Mouse (Mus musculus): ENCODE measurements around the gene Haus3.
A peak's percentile ranks its signal among the peaks of the same experiment; 100 is the strongest.

Gene Haus3

DNA sequence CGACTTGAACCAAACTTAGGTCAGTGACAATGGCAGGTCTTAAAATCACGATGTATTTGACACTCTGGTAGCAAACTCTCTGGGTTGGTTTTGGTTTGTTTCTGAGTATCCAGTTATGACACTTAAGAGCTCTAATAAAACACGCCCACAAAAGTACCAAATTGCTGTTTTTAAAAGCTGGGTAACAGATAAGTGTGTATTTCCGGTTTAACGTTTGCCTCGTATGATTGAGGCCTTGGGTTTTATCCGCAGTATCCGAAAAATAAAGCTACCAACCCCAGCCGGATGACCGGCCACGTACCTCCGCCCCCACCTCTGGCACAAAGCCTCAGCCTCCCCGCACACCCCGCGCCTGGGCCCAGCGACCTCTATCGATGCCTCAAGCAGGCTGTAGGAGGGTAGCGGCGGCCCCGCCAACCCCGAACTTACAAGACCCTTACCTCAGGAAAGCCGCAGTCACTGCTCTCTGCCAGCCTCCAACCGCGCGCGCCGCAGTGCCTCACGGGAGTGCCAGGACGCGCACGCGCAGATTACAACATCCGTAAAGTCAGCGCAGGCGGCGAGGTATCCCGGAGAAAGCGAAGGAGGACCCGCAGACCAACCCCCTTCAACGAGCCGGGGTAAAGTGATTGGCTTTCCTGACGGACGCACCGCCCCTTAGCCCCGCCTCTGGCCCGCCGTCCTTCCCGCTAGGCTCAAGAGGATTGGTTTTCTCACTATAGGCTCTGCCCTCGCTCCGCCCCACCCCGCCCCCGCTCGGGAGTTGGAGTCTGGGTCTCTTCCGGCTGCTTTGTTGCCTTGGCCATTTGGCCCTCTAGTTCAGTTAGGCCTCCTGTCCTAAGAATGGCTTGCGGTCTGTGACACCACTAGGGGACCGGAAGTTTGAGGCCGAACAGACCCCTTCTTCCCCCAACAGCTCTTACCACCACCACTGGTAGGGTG lies at the start of gene Haus3, which contains the start of gene Poln:
Haus3 (minus strand) TSS at position 578 of the 942 bp plus-strand sequence.
Poln (minus strand) TSS at position 499 of the 942 bp plus-strand sequence.
- peak; percentile 96 for DNase-seq (ENCODE audit: low read depth)

DNA sequence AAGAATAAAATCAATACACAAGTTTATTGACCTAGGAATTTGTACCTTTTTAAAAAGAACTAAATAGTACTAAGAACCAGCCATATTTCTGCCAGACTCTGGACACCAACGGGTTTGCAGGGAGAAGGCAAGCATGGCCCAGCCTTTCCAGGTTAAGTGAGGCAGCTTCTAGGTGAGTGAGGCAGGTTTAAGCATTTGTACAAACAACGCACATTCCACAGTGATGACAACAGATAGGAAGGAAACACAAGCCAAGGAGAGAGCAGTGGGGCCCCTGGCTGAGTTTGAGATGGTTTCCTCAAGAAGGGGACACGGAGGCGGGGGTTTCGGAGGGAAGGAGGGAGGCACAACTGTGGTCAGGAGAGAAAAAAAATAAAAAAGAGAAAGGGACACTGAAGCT lies 49.3 kb upstream of the Haus3 start:
- DNase-seq (ENCODE audit: low read depth) = no peak

DNA sequence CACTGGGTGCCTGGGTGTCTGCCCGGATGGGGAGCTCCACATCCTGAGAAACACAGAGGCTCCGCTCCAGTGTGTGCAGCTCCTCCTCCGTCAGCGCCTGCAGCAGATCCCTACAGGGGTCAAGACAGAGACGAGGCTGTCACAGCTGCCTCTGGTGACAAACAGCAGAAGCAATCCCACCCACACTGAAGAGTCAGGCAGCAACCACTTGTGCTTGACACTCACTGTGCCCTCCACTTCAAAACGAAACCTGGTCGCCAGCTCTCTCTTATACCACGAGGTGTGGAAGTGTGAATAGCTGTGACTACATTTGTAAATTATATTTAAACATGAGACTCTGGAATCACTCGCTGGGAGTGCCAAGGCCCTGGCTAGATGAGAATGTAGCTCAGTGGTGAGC lies 48.4 kb upstream of the Haus3 start:
- no peak for DNase-seq (ENCODE audit: low read depth)

DNA sequence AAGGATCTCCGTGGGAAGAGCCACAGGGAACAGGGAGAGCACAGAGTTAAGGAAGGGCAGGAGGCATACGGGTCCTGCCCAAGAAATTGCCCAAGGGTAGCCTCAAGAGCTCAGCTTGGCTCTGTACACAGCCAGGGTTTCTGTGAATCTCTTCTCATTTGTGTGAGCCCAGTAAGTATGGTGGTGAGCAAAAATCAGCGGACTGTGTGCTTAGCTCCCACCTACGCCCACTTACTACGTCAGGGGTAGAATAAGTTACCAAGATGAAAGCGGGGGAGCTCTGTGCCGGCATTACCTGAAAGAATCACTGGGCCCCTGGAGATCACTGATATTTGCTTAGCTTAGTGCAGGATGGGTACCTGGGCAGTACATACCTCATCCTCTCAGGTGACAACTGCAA lies 46.7 kb upstream of the Haus3 start:
- no peak for DNase-seq (ENCODE audit: low read depth)

DNA sequence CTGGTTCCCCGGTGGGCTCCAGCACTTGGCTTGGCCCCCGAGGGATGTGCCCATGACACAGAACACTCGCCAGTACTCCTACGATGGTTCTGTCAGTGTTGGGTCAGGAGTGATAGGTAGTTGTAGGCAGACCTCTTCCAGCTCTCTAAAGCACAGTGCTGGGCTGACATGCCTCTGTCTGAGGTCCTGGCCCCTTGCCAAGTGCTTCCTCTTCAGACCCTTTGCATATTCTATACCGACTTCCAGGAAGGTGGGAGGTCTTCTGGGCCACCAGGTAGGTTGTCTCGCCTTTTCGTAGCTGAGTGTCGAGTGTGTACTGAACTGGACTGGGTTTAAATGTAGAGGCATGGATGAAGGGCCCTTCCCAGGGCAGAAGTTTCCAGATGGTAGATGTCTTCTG lies 44.3 kb upstream of the Haus3 start:
- no peak for DNase-seq (ENCODE audit: low read depth)

DNA sequence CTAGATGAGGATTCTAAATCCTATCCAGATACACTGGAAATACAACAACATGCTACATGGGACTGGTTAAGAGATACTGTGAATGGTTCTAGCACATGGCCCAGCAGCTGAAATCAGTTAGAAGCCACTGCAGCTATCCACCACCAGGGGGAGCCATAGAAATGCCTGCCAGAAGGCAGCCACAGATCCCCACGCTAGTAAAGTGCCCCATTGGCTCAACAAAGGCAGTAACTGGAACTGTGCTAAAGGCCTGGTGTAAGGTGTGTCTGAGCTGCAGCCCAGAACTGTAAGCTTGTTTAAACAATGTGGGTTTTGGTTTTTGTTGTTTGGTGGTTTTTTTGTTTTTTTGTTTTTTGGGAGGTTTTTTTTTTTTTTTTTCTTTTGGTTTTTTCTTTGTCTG lies 41.0 kb upstream of the Haus3 start:
- peak; percentile 53 for DNase-seq (ENCODE audit: low read depth)

DNA sequence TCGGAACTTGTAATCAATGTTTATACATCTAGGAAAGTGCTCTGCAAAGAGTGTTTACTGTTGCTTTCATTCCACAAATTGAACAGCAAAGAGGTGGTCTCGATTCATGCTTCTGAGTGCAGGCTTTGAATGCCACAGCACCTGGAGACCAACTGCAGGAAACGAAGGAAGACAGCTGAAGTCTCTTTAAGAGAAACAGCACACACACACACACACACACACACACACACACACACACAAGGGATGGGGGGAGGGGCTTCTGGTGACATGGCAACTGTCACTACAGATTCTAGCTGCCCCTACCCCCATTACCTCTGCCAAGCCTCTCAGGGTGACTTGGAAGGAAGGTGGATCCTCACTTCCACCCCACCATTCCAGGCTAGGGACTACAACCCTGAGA lies 38.2 kb upstream of the Haus3 start:
- DNase-seq (ENCODE audit: low read depth) = no peak

DNA sequence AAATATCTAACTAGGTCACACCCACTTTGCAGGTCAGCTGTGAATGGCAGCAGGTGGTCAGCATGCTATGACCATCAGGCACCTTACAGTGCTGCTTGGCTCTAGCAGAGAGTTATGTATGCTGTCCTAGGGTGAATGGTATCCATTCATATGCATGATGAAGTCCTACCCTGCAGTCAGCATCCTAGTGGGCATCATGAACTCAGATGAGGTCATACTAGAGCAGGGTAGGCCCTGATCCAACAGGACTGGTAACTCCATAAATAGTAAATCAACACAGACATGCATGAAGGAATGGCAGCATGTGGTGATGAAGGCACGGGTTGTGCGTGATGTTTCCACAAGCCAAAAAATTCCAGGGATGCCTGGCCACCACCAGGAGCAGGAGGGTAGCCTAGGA lies 36.5 kb upstream of the Haus3 start:
- DNase-seq (ENCODE audit: low read depth) = no peak

DNA sequence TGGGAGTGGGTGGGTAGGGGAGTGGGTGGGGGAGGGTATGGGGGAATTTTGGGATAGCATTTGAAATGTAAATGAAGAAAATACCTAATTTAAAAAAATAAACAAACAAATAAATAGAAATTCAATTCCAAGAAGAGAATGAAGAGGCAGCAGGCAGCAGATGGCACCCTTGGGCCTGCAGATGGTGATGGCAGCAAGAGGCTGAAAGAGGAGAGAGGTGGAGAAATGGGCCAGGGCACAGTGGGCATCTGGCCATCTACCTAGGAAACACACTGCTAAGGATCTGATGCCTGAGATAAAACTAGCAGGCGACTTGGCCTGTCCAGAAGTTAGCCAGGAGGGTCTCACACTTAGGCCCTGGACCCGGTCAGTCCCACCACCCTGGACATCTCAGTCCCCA lies 35.6 kb upstream of the Haus3 start:
- no peak for DNase-seq (ENCODE audit: low read depth)

DNA sequence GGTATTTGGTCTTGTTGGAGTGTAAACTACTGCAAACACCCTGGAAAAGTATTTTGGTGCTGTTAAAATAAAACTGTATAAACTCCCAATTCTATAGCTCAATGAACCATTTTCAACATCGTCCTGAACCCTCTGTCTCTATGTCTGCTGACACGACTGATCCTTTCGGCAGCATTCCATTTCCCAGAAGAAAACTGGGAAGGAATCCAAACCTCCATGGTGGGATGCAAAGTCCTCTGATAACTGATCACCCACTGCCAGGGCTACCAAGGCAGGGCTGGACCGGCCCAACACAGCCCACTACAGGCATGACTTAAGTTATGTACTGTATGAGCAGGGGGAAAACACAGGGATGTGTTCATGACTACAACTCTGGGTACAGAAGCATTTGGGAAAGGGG lies 32.7 kb upstream of the Haus3 start:
- no peak for DNase-seq (ENCODE audit: low read depth)

DNA sequence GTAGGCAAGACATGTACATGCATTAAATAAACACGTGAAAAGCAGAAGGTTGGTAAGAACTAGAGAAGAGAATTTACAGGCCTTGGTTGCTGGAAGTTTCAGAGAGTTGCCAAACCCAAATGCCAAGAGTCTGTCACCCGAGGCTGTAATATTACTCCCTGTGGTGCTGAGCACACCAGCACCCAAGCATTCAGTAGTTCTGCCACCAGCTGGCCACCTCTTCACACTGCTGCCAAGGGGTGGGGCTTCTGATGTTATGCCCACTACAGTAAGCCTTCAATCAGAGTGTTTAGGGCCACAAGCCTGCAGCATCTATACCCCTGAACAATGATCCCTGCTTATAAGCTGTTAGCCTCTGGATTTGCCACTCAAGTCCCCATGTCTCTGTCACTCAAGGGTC lies 32.1 kb upstream of the Haus3 start:
- peak; percentile 26 for DNase-seq (ENCODE audit: low read depth)

DNA sequence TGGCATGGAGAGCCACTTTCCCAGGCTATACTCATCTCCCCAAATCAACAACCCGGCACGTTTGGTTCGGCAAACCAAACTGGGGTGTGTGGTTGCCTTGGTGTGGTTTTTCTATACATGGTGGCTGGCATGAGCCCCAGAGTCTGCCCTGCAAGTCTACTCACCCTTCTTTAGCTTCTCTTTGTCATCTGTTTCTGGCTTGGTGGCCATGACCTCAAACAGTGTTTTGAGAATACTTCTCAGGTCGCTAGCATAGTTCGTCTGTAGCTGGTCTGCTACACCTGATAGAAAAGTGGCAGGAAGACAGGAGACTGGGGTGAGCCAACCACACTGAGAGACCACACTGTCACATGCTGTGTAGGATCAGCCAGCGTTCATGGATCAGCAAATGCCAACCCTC lies 29.3 kb upstream of the Haus3 start:
- DNase-seq (ENCODE audit: low read depth) = no peak

DNA sequence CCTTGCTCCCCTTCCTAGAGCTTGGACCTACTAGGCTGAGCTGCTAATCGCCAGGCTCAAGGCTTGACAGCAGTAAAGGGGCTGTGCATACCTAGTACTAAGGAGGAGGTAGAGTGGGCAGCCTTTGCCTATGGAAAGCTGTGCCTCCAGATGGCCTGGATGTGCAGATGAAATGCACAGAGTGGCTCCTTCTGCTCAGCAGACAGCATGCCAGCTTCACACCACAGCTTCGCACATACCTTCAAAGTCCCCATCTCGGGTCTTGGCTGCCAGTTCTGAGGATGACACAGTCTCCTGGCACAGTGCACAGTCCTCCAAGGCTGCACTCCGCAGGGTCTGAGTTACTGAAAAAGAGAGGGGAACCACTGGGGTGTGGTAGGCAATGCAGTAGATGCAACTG lies 27.9 kb upstream of the Haus3 start:
- no peak for DNase-seq (ENCODE audit: low read depth)

DNA sequence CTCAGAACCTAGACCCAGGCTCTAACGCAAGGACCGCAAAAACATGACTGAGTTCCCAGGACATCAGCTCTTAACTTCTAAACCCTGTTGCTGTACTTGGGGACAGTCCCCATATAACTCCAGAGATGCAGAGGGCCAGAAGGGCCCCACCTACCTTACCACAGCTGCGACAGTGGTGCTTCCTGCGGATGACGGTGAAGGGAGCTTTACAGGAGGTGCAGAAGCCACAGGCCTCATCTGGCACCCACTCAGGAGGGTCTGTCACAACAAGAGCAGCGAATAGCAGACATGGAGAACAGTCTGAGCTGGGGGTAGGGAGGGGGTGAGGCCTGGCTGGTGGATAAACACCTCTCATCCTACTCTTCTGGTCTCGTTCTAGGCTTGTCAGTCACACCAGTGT lies 27.1 kb upstream of the Haus3 start:
- DNase-seq (ENCODE audit: low read depth) = no peak

DNA sequence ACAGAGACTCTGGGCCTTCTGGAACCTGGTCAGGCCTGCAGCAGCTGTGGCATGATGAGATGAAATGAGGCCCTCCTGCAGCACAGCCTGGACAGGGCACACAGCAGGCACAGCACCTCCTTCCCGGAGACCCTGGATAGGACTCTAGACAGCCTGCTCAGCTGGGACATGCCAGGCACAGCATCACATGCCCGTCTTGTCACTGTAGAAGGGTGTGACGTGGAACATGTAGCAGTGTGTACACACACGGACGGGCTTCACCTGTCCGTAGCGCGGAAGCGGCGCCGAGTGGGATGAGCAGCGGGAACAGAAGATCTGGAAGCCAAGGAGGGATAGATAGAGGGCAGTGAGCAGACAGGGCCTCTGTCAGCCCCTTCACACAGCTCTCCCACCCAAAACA lies 26.5 kb upstream of the Haus3 start:
- DNase-seq (ENCODE audit: low read depth) = no peak

DNA sequence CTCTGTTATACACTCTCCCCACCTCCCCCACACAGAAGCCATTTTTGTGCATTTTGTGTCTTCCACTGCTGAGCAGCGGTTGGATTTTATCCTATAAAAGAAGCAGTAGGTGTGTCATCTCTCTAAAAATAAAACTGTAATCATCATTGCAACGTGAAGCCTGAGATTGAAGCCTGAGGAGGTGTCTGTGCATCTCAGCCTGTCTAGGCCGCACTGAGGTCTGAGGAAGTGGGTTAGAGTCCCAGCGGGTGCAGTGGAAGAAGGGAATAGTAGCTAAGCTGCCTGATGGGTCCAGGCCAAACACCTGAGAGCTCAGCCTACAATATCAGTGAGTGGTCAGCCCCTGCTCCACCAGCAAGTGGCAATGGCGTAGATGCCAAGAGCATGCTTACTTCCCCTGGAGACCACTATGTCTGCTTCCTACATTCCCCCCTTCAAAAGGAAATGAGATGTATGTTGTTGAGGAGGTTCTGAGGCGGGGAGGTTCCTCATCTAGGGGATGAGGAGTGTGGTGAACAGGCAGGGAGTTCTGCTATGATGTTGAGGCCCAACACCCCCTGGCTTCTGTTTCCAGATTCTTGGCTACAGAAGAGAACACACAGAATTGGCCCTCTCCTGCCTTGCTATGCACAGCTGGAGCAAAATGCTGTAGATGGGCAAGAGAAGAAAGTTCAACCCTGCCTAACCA lies 25.8 kb upstream of the Haus3 start:
- DNase-seq (ENCODE audit: low read depth) = no peak

DNA sequence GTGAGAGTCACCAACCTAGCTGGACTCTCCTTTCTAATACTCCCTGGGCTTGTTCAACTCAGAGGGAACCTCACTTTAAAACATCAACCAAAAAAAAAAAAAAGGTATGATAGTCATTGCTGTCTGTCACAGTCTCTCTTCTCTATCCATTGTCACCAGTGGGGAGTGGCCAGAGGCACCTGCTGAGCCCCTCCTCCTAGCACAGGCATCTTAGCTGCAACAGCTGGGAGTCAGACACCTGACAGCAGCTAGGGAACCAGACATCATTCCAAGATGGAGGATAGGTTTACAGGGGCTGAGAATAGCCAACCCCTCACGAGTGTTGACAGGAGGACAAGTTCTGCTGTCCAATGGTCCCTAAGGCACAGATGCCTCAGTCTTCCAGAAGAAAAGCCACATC lies 25.1 kb upstream of the Haus3 start:
- no peak for DNase-seq (ENCODE audit: low read depth)

DNA sequence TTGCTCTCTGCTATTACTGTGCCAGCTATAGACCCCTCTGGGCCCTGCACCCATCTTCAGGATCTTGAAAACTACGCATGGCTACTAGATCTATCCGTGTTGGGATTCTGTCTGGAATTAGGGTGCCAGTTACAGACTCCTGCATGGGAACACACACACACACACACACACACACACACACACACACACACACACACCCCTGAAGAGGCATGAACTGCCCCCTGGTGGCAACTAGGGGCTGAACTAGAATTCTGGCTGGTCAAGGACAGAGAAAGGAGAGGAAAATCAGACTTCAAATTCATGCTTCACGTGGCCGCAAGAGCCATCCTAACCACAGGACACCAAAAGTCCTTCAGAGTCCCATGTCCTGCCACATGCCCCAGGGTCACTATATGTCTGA lies 22.5 kb upstream of the Haus3 start:
- no peak for DNase-seq (ENCODE audit: low read depth)

DNA sequence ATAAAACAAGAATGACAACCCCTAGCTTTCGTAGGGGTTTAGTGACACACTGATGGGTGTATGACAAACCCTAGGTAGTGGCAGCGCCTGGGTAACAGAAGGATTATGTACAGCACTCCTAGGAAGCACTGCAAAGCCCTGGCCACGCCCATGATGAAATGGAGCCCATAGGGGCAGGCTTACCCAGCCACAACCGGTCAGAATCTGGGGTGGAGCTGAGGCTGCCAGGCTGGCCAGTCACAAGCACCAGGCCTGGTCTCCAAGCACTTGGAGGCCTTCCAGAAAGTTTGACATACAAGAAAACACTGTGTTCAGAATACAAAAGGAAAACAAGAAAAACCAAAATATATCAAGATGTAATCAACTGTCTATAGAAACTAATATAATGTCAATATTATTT lies 21.7 kb upstream of the Haus3 start:
- DNase-seq (ENCODE audit: low read depth) = peak; percentile 72

DNA sequence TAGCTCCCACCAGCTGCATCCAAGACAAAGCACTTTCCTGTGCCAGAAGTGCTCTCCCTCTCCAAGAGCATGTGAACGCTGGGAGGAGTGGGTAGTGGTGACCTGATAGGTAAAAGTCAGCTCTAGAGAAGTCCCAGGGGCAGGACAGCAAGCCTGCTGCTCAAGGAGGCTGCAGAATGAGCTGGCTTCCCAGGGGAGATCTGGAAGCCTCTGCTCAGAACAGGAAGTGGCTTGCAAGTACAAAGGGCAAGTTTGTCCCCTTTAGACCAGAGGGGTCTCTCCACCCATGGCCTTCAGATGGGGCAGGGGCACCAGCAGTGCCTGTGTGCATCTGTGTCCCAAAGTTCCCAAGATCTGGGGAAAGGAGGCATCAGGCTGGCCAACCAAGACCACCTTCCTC lies 20.2 kb upstream of the Haus3 start:
- no peak for DNase-seq (ENCODE audit: low read depth)

DNA sequence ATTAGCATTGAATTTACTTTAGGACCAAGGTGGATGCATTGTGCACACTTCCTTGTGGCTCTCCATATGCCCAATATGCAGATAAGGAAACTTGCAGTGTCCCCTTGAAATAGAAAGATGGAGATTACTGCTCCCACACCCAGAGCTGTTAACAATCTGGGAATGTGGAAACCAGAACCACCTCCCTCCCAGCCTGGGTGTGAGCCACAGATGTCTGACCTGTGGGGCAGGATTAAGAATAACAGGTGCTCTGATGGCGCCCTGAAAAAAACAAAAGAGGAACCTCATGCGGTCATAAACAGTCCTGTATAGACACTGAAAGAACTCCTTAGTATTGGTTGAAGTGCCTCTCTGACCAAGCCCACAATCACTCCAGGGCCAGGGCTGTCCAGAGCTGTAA lies 19.5 kb upstream of the Haus3 start:
- no peak for DNase-seq (ENCODE audit: low read depth)

DNA sequence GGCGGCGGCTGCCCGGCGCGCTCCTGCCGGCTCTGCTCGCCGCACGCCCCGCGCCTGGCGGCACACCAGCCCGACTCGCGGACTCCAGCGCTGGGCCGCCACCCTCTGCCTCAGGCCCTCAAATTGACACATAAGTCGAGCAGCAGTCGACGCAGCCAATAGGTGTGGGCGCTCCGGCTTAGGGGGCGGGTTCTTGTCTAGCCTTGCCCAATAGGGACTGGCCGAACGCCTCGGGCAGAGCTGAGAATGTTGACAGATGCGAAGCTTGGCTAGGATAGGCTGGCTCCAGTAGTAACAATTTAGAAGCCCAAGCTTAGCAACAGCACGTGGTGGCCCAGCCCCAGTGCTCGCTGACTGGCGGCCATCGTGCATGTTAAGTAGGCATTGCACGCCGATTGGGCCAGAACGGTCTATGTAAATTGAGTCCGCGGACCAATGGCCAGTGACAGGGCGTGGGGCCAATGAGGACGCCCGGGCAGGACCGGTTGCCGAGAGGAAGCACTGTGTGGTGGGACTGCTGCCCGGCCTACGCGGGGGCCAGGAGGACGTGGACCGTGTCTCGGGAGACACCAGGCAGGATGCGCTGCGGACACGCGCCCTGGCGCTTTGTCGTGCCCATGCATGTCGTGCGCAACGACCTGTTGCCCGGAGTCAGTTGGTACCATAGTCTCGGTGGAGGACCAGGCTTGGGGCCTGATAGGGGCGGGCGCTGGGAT lies 18.4 kb upstream of the Haus3 start, which contains the start of gene Mxd4:
Mxd4 (minus strand) TSS at position 120 of the 716 bp plus-strand sequence.
- DNase-seq (ENCODE audit: low read depth) = peak; percentile 100

DNA sequence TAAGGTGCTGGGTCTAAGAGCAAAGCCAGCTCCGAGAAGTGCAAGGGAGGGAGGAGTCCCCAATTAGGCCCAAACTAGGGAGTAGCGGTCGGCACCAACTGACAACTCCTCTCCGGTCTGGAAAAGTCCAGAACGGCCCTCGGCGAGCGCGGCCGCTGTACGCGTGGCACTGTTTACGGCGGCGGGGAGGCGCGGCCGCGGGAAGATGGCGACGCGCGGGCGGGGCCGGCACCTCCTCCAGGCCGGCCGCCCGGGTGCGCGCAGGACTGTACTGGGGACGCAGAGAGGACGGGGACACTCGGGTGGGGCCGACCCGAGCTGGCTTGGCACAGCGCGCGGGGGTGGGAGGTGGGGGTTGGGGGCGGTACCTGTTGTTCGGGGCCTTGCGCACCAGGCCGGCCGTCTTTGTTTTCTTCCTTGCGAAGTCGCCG lies 17.6 kb upstream of the Haus3 start:
- DNase-seq (ENCODE audit: low read depth) = no peak

Data from fibroblast of lung, adult 2 months (primary cell).